Mouse (Mus musculus): ENCODE results near the gene Map4k4. TPM values are rescaled to one million over a fixed set of nuclear protein-coding genes. Genes with fewer than 3 reads are reported as not detected.
A peak's percentile ranks its signal among the peaks of the same experiment; 100 is the strongest.

Gene Map4k4
- polyA plus RNA-seq, 1 experiment: 147 TPM

DNA sequence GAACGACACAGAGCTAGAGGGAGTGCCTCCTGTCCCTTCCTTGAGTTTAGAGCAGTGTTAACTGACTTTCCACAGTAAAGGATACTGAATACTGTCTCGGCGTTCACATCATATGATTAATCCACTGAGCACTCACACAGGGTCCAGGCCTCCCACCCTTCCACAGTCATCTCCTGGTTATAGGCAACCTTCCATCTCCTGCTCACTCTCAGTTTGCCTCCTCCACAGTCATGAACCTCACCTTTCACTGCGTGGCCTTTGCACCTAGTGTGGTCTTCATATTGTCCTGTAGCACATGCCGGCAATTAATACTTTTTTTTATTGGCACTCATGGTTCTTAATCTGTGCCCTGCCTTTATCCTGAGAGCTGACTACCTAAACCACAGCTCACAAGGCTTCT lies 128.9 kb downstream of the Map4k4 start:
- Histone ChIP-seq H3K36me3 (ENCODE audit: control insufficient read depth, insufficient read depth) (peaks cover 20% of the 10 kb centered on the region), H3ac (ENCODE audit: control insufficient read depth, insufficient read length) (no peak overlapping the region), H3K4me3 (no peak overlapping the region), H3K4me2 (ENCODE audit: low read depth) (no peak overlapping the region), H3K79me2 (ENCODE audit: control insufficient read depth, insufficient read depth) (no peaks in the 10 kb centered on the region), H3K27me3 (ENCODE audit: control insufficient read depth, insufficient read depth, insufficient read length) (no peaks in the 10 kb centered on the region)
- TF ChIP-seq CEBPB (IDR thresholded peaks at IDR 0.05; ENCODE audit: insufficient read depth, poor library complexity, severe bottlenecking) (no peak), POLR2AphosphoS2 (IDR thresholded peaks at IDR 0.05; ENCODE audit: insufficient read length, low read depth) (peak; percentile 77), POLR2A (IDR thresholded peaks at IDR 0.05; ENCODE audit: insufficient read length, low read depth) (peak; percentile 26)

GRCm38 (mm10) chr1:40030287-40030975 lies 129.7 kb downstream of the Map4k4 start:
- TF ChIP-seq POLR2AphosphoS2 (IDR thresholded peaks at IDR 0.05; ENCODE audit: insufficient read length, low read depth) (peak; percentile 25), SRF (IDR thresholded peaks at IDR 0.05; ENCODE audit: control insufficient read depth, insufficient read length, low read depth) (no peak)
- no peak overlapping the region for H3ac ChIP-seq (ENCODE audit: control insufficient read depth, insufficient read length)
- no peaks in the 10 kb centered on the region for H3K79me2 ChIP-seq (ENCODE audit: control insufficient read depth, insufficient read depth)
- no peak overlapping the region for H3K4me2 ChIP-seq (ENCODE audit: low read depth)
- no peaks in the 10 kb centered on the region for H3K27me3 ChIP-seq (ENCODE audit: control insufficient read depth, insufficient read depth, insufficient read length)
- peaks cover 15% of the 10 kb centered on the region for H3K36me3 ChIP-seq (ENCODE audit: control insufficient read depth, insufficient read depth)
- no peak overlapping the region for H3K4me3 ChIP-seq

DNA sequence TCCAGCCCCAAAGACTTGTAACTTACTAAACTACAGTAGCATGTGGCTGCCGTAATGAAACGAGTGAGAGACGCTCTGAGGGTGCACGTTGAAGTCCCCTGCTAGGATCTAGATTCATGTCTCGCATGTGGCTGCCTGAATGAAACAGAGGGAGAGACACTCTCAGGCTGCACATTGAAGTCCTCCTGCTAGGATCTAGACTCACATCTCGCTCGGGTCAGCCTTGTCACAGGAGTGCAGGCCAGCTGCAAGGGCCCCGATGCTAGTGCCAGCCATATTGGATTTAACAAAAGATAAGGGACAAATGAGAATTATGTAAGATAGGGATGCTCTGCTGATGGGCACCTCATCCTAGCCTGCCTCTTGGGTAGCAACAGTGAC lies 130.3 kb downstream of the Map4k4 start:
- Histone ChIP-seq H3K4me3 (no peak overlapping the region), H3ac (ENCODE audit: control insufficient read depth, insufficient read length) (no peak overlapping the region), H3K4me2 (ENCODE audit: low read depth) (no peak overlapping the region), H3K36me3 (ENCODE audit: control insufficient read depth, insufficient read depth) (peaks cover 11% of the 10 kb centered on the region), H3K27me3 (ENCODE audit: control insufficient read depth, insufficient read depth, insufficient read length) (no peaks in the 10 kb centered on the region), H3K79me2 (ENCODE audit: control insufficient read depth, insufficient read depth) (no peaks in the 10 kb centered on the region)
- no peak for TF ChIP-seq MYOG (IDR thresholded peaks at IDR 0.05; ENCODE audit: control insufficient read depth in 1 of 3, insufficient read depth in 1 of 3, insufficient read length in 2 of 3, low read depth in 2 of 3)
- TF ChIP-seq POLR2AphosphoS2 (IDR thresholded peaks at IDR 0.05; ENCODE audit: insufficient read length, low read depth): peak; percentile 52
- no peak for TF ChIP-seq POLR2A (IDR thresholded peaks at IDR 0.05; ENCODE audit: insufficient read length, low read depth)
- TF ChIP-seq CEBPB (IDR thresholded peaks at IDR 0.05; ENCODE audit: insufficient read depth, poor library complexity, severe bottlenecking): no peak

DNA sequence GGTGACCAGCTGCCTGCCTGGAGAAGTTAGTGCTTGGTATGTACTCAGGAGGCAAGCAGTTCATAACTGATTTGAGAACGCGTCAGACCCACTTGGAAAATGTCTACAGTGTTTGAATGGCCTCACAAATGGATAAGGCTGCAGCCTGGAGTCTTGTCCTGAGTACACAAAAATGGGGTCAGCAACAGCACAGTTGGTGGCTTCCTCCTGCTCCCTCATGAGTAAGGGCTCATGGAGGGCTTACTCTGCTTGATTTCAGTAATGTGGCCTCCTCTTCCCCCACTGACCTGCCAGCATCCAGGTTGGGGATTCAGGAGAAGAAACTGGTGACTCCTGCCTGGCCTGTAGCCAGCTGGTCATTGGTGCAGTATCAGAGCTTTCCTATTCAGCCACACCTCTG lies 130.9 kb downstream of the Map4k4 start:
- Histone ChIP-seq H3K4me3 (no peak overlapping the region), H3K36me3 (ENCODE audit: control insufficient read depth, insufficient read depth) (peaks cover 4% of the 10 kb centered on the region), H3K79me2 (ENCODE audit: control insufficient read depth, insufficient read depth) (no peaks in the 10 kb centered on the region), H3K4me2 (ENCODE audit: low read depth) (no peak overlapping the region), H3ac (ENCODE audit: control insufficient read depth, insufficient read length) (no peak overlapping the region), H3K27me3 (ENCODE audit: control insufficient read depth, insufficient read depth, insufficient read length) (no peaks in the 10 kb centered on the region)
- peak; percentile 52 for TF ChIP-seq POLR2AphosphoS2 (IDR thresholded peaks at IDR 0.05; ENCODE audit: insufficient read length, low read depth)
- TF ChIP-seq REST (IDR thresholded peaks at IDR 0.05; ENCODE audit: insufficient read depth, insufficient read length): no peak
- TF ChIP-seq E2F4 (IDR thresholded peaks at IDR 0.05; ENCODE audit: insufficient read depth): no peak

- Histone ChIP-seq H3ac (ENCODE audit: control insufficient read depth, insufficient read length) (no peak overlapping the region), H3K36me3 (ENCODE audit: control insufficient read depth, insufficient read depth) (no peaks in the 10 kb centered on the region), H3K79me2 (ENCODE audit: control insufficient read depth, insufficient read depth) (no peaks in the 10 kb centered on the region), H3K4me2 (ENCODE audit: low read depth) (peak overlapping the region; percentile 49), H3K4me3 (no peak overlapping the region), H3K27me3 (ENCODE audit: control insufficient read depth, insufficient read depth, insufficient read length) (no peaks in the 10 kb centered on the region)
- TF ChIP-seq TCF3 (IDR thresholded peaks at IDR 0.05; ENCODE audit: insufficient read length, low read depth) (no peak), SRF (IDR thresholded peaks at IDR 0.05; ENCODE audit: control insufficient read depth, insufficient read length, low read depth) (no peak)
Observed at GRCm38 (mm10) chr1:40033315-40033714, 132.6 kb downstream of the Map4k4 start.

DNA sequence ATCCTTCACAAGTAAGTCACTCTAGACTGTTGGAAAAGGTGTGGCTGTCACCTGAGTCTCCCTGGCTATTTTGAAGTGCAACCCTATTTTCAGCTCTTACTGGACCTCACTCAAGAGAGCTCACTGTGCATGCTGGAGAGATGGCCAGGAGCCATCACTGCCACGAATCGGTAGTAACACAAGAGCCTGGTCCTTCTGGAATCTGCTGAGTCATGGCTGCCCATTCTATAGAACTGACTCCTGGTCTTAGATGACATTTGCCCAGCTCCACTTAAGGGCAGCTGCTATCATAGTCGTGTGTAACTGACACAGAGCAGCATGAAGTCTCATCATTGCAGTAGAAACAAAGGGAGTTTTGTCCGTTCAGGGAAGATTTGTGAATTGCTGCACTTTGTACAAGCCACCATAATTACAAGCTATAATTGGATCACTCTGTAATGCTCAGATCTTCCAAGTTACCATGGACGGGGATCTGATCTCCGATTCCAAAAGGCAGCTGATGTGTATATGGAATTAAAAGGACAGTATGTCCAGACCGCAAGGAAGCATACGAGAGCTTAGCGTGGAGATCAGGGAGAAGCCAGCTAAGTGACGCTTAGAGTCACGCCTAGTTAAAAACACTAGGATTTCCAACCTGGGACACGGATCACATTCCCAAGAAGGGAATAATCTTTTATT lies 133.2 kb downstream of the Map4k4 start:
- peak overlapping the region; percentile 49 for H3K4me2 ChIP-seq (ENCODE audit: low read depth)
- no peak overlapping the region for H3K4me3 ChIP-seq
- H3K27me3 ChIP-seq (ENCODE audit: control insufficient read depth, insufficient read depth, insufficient read length): no peaks in the 10 kb centered on the region
- no peaks in the 10 kb centered on the region for H3K79me2 ChIP-seq (ENCODE audit: control insufficient read depth, insufficient read depth)
- no peaks in the 10 kb centered on the region for H3K36me3 ChIP-seq (ENCODE audit: control insufficient read depth, insufficient read depth)
- TF ChIP-seq E2F4 (IDR thresholded peaks at IDR 0.05; ENCODE audit: insufficient read depth) (no peak), REST (IDR thresholded peaks at IDR 0.05; ENCODE audit: insufficient read depth, insufficient read length) (no peak), TCF3 (IDR thresholded peaks at IDR 0.05; ENCODE audit: insufficient read length, low read depth) (no peak), POLR2A (IDR thresholded peaks at IDR 0.05; ENCODE audit: insufficient read length, low read depth) (no peak), CEBPB (IDR thresholded peaks at IDR 0.05; ENCODE audit: insufficient read depth, poor library complexity, severe bottlenecking) (no peak), USF1 (IDR thresholded peaks at IDR 0.05; ENCODE audit: low read depth) (no peak), POLR2AphosphoS2 (IDR thresholded peaks at IDR 0.05; ENCODE audit: insufficient read length, low read depth) (no peak), MAX (IDR thresholded peaks at IDR 0.05; ENCODE audit: low read depth) (no peak), TCF12 (IDR thresholded peaks at IDR 0.05; ENCODE audit: insufficient read depth, poor library complexity, severe bottlenecking) (no peak), MYOD1 (IDR thresholded peaks at IDR 0.05; ENCODE audit: control insufficient read depth in 1 of 3, insufficient read length in 2 of 3, low read depth in 2 of 3) (no peak), SRF (IDR thresholded peaks at IDR 0.05; ENCODE audit: control insufficient read depth, insufficient read length, low read depth) (no peak), MYOG (IDR thresholded peaks at IDR 0.05; ENCODE audit: control insufficient read depth in 1 of 3, insufficient read depth in 1 of 3, insufficient read length in 2 of 3, low read depth in 2 of 3) (no peak)
- no peak overlapping the region for H3ac ChIP-seq (ENCODE audit: control insufficient read depth, insufficient read length)
